Mouse (Mus musculus) hindbrain, embryonic 16.5 days (tissue): ENCODE results near the gene Gm20716. TPM values are rescaled to one million over a fixed set of nuclear protein-coding genes. Genes with fewer than 3 reads are reported as not detected.

Source experiments
- ATAC-seq: fragments of 200-750 bp; cut with Nextera tagmentation; 2 replicates; pipeline ENCODE4 v1.8.0; 2017; ENCODE audit warnings: moderate TSS enrichment, moderate library complexity
- H3K27ac ChIP-seq: fragments of 300-500 bp; sonication (generic); 2 replicates; pipeline ENCODE4 v1.5.1; 2014; ENCODE audit warnings: low read depth, mild to moderate bottlenecking, control low read depth, low read length, moderate library complexity
- H3K27me3 ChIP-seq: fragments of 300-500 bp; sonication (generic); replicated peaks from 2 replicates; pipeline ENCODE4 v1.6.1; 2014; ENCODE audit warnings: low read length; ENCODE audit not compliant: control insufficient read depth, insufficient read depth
- H3K36me3 ChIP-seq: fragments of 300-500 bp; sonication (generic); 2 replicates; pipeline ENCODE4 v1.6.1; 2014; ENCODE audit warnings: mild to moderate bottlenecking, low read length, moderate library complexity, mixed read lengths; ENCODE audit not compliant: control insufficient read depth, insufficient read depth
- H3K4me1 ChIP-seq: fragments of 300-500 bp; sonication (generic); 2 replicates; pipeline ENCODE4 v1.6.1; 2014; ENCODE audit warnings: low read depth, low read length; ENCODE audit not compliant: control insufficient read depth, insufficient read depth
- H3K4me2 ChIP-seq: fragments of 300-500 bp; sonication (generic); 2 replicates; pipeline ENCODE4 v1.6.1; 2014; ENCODE audit warnings: mild to moderate bottlenecking, low read length, control low read depth, moderate library complexity
- H3K4me3 ChIP-seq: fragments of 300-500 bp; sonication (generic); 2 replicates; pipeline ENCODE4 v1.5.1; 2014; ENCODE audit warnings: mild to moderate bottlenecking, low read length, control low read depth, moderate library complexity
- H3K9ac ChIP-seq: fragments of 300-500 bp; sonication (generic); 2 replicates; pipeline ENCODE4 v1.6.1; 2014; ENCODE audit warnings: low read depth, mild to moderate bottlenecking, control low read depth, low read length, moderate library complexity
- H3K9me3 ChIP-seq: fragments of 300-500 bp; sonication (generic); 2 replicates; pipeline ENCODE4 v1.6.1; 2014; ENCODE audit warnings: mild to moderate bottlenecking, low read length, moderate library complexity; ENCODE audit not compliant: control insufficient read depth
- WGBS: fragments of 180-500 bp; shearing (Covaris S2); extraction: QIAGEN DNeasy Blood & Tissue Kit; methylation state at CpG from one replicate; pipeline ENCODE4 v1.1.7; 2014; 5-methylcytosine and 5-hydroxymethylcytosine counted together
- polyA plus RNA-seq: library from polyadenylated mRNA; unstranded; fragments of >200 nt; fragmentation: Nextera tagmentation; extraction: Ambion mirVana; gene quantifications from 2 replicates; pipeline ENCODE4 v1.2.1, GENCODE M21; 2015

Gm20716 gene
- polyA plus RNA-seq, 1 experiment from 2014 or later = 16.8 TPM

GRCm38 (mm10) chr2:168233286-168233685 is 3.1 kb upstream of the Gm20716 start:
- no peak overlapping the region for H3K27ac ChIP-seq
- H3K4me3 ChIP-seq = no peak overlapping the region
- H3K4me2 ChIP-seq = no peak overlapping the region
- ATAC-seq = no peak
- H3K9me3 ChIP-seq = no peaks in the 10 kb centered on the region; the same call in 1 of the 2 replicates
- H3K4me1 ChIP-seq = peaks cover 28% of the 10 kb centered on the region
- H3K36me3 ChIP-seq = no peaks in the 10 kb centered on the region; the same call in 1 of the 2 replicates
- H3K9ac ChIP-seq = no peak overlapping the region
- WGBS = 96% methylated on average over 5 of the region's 5 CpGs
- H3K27me3 ChIP-seq = no peaks in the 10 kb centered on the region

GRCm38 (mm10) chr2:168231471-168231829 is 1.3 kb upstream of the Gm20716 start:
- H3K27ac ChIP-seq = peak overlapping the region; percentile 97
- 66% methylated on average over 32 of the region's 33 CpGs for WGBS
- ATAC-seq = no peak

GRCm38 (mm10) chr2:168230773-168231470 is 758 bp upstream of the Gm20716 start:
- WGBS = 3% methylated on average over 68 of the region's 105 CpGs
- Histone ChIP-seq H3K27ac (peak overlapping the region; percentile 97), H3K4me3 (peak overlapping the region; percentile 99), H3K9me3 (no peaks in the 10 kb centered on the region), H3K4me2 (peak overlapping the region; percentile 99), H3K9ac (peak overlapping the region; percentile 90), H3K4me1 (peaks cover 33% of the 10 kb centered on the region), H3K27me3 (no peaks in the 10 kb centered on the region), H3K36me3 (peaks cover 2% of the 10 kb centered on the region; the same call in 1 of the 2 replicates)
- ATAC-seq = peak; percentile 73

More at GRCm38 (mm10) chr2:168231471-168231829, 1.3 kb upstream of the Gm20716 start:
- peak overlapping the region; percentile 90 for H3K9ac ChIP-seq
- H3K36me3 ChIP-seq = peaks cover 2% of the 10 kb centered on the region; the same call in 1 of the 2 replicates
- peak overlapping the region; percentile 99 for H3K4me3 ChIP-seq
- H3K4me2 ChIP-seq = peak overlapping the region; percentile 99
- H3K27me3 ChIP-seq = no peaks in the 10 kb centered on the region
- no peaks in the 10 kb centered on the region for H3K9me3 ChIP-seq
- peaks cover 33% of the 10 kb centered on the region for H3K4me1 ChIP-seq

GRCm38 (mm10) chr2:168229116-168230025 is 793 bp downstream of the Gm20716 start:
- H3K9me3 ChIP-seq = no peaks in the 10 kb centered on the region
- peaks cover 10% of the 10 kb centered on the region for H3K36me3 ChIP-seq
- 0 out of 2 replicates have a peak, but pooled peaks have one; percentile 3 for ATAC-seq
- H3K4me1 ChIP-seq = peaks cover 33% of the 10 kb centered on the region
- H3K4me2 ChIP-seq = peak overlapping the region; percentile 78
- peak overlapping the region; percentile 90 for H3K9ac ChIP-seq
- WGBS = 21% methylated on average over 41 of the region's 41 CpGs
- no peaks in the 10 kb centered on the region for H3K27me3 ChIP-seq
- peak overlapping the region; percentile 97 for H3K27ac ChIP-seq
- peak overlapping the region; percentile 99 for H3K4me3 ChIP-seq

- H3K36me3 ChIP-seq = peaks cover 35% of the 10 kb centered on the region
- H3K4me2 ChIP-seq = no peak overlapping the region
- no peak overlapping the region for H3K4me3 ChIP-seq
- WGBS = 88% methylated on average over 6 of the region's 6 CpGs
- H3K27me3 ChIP-seq = no peaks in the 10 kb centered on the region
- H3K9ac ChIP-seq = no peak overlapping the region
- H3K27ac ChIP-seq = no peak overlapping the region
- H3K9me3 ChIP-seq = no peaks in the 10 kb centered on the region
- ATAC-seq = no peak
- H3K4me1 ChIP-seq = peaks cover 5% of the 10 kb centered on the region
Measured at GRCm38 (mm10) chr2:168223326-168223725, 6.8 kb downstream of the Gm20716 start.

- Histone ChIP-seq H3K4me2 (no peak overlapping the region), H3K4me3 (no peak overlapping the region), H3K4me1 (no peaks in the 10 kb centered on the region), H3K36me3 (peaks cover 47% of the 10 kb centered on the region), H3K27ac (no peak overlapping the region), H3K9me3 (no peaks in the 10 kb centered on the region), H3K27me3 (no peaks in the 10 kb centered on the region), H3K9ac (no peak overlapping the region)
- no peak for ATAC-seq
- WGBS = 47% methylated on average over 5 of the region's 5 CpGs
Measured at GRCm38 (mm10) chr2:168213788-168214397, 16.3 kb downstream of the Gm20716 start.

GRCm38 (mm10) chr2:168207883-168208282 is 22.3 kb downstream of the Gm20716 start:
- no peaks in the 10 kb centered on the region for H3K27me3 ChIP-seq
- no peak overlapping the region for H3K9ac ChIP-seq
- H3K36me3 ChIP-seq = peaks cover 25% of the 10 kb centered on the region
- peak overlapping the region; percentile 55 for H3K4me2 ChIP-seq
- WGBS = 96% methylated on average over 3 of the region's 3 CpGs
- no peaks in the 10 kb centered on the region for H3K9me3 ChIP-seq
- no peak overlapping the region for H3K4me3 ChIP-seq
- ATAC-seq = no peak
- peak overlapping the region; percentile 99 for H3K27ac ChIP-seq
- peaks cover 20% of the 10 kb centered on the region for H3K4me1 ChIP-seq

GRCm38 (mm10) chr2:168206725-168207644 is 23.2 kb downstream of the Gm20716 start, which contains the start of gene Adnp:
TSS of gene Adnp (minus strand) at chr2:168207112.
- Histone ChIP-seq H3K4me3 (peak within 1 kb of the TSS; percentile 88), H3K27me3 (no peaks in the 10 kb centered on the region), H3K4me1 (peaks cover 22% of the 10 kb centered on the region), H3K4me2 (peak within 1 kb of the TSS; percentile 92), H3K27ac (peak within 1 kb of the TSS; percentile 99), H3K9ac (peak within 1 kb of the TSS; percentile 99), H3K9me3 (no peaks in the 10 kb centered on the region), H3K36me3 (peaks cover 16% of the 10 kb centered on the region)
- peak; percentile 91 for ATAC-seq
- WGBS = under 1% methylated on average over 53 of the region's 89 CpGs
